Mouse (Mus musculus) intestine, embryonic 14.5 days (tissue): ENCODE data around the gene Mroh7. TPM values are rescaled to one million over a fixed set of nuclear protein-coding genes. Genes with fewer than 3 reads are reported as not detected.

Source experiments
- ATAC-seq: fragments of 200-750 bp; cut with Nextera tagmentation; replicated peaks from 2 replicates; pipeline ENCODE4 v1.8.0; 2017; ENCODE audit warnings: low read depth, moderate number of reproducible peaks, moderate TSS enrichment, moderate library complexity; ENCODE audit not compliant: low FRiP score, low TSS enrichment
- DNase-seq: peaks from one replicate; pipeline ENCODE4 v3.0.0-alpha.2; 2018; ENCODE audit warnings: low spot score
- H3K27ac ChIP-seq: fragments of 300-500 bp; sonication (generic); 2 replicates; pipeline ENCODE4 v1.5.1; 2014; ENCODE audit warnings: low read depth, mild to moderate bottlenecking, control low read depth
- H3K27me3 ChIP-seq: fragments of 300-500 bp; sonication (generic); replicated peaks from 2 replicates; pipeline ENCODE4 v1.6.1; 2014; ENCODE audit warnings: low read length, control low read depth; ENCODE audit not compliant: control insufficient read depth, insufficient read depth
- H3K36me3 ChIP-seq: fragments of 300-500 bp; sonication (generic); 2 replicates; pipeline ENCODE4 v1.6.1; 2014; ENCODE audit warnings: low read length, control low read depth; ENCODE audit not compliant: control insufficient read depth, insufficient read depth
- H3K4me1 ChIP-seq: fragments of 300-500 bp; sonication (generic); replicated peaks from 2 replicates; pipeline ENCODE4 v1.6.1; 2014; ENCODE audit warnings: low read length, control low read depth, mixed read lengths; ENCODE audit not compliant: control insufficient read depth, insufficient read depth
- H3K4me2 ChIP-seq: fragments of 300-500 bp; sonication (generic); 2 replicates; pipeline ENCODE4 v1.6.1; 2014; ENCODE audit warnings: low read length
- H3K4me3 ChIP-seq: fragments of 300-500 bp; sonication (generic); 2 replicates; pipeline ENCODE4 v1.5.1; 2014; ENCODE audit warnings: low read depth, low read length, control low read depth, mixed read lengths
- H3K9ac ChIP-seq: fragments of 300-500 bp; sonication (generic); 2 replicates; pipeline ENCODE4 v1.6.1; 2014; ENCODE audit warnings: mild to moderate bottlenecking, low read length
- H3K9me3 ChIP-seq: fragments of 300-500 bp; sonication (generic); 2 replicates; pipeline ENCODE4 v1.6.1; 2016; ENCODE audit warnings: low read length, control low read depth; ENCODE audit not compliant: control insufficient read depth
- WGBS: fragments of 180-500 bp; shearing (Covaris S2); extraction: QIAGEN DNeasy Blood & Tissue Kit; methylation state at CpG from one replicate; pipeline ENCODE4 v1.1.7; 2014; 5-methylcytosine and 5-hydroxymethylcytosine counted together
- polyA plus RNA-seq: library from polyadenylated mRNA; unstranded; fragments of >200 nt; fragmentation: Nextera tagmentation; extraction: Ambion mirVana; gene quantifications from 2 replicates; pipeline ENCODE4 v1.2.1, GENCODE M21; 2014

Mroh7 gene
- polyA plus RNA-seq, 1 experiment from 2014 or later, result 0.34 TPM

- 68% methylated on average over 10 of the region's 10 CpGs for WGBS
- Histone ChIP-seq H3K36me3 (peaks cover 63% of the 10 kb centered on the region), H3K4me1 (peaks cover 6% of the 10 kb centered on the region), H3K4me3 (no peak overlapping the region), H3K4me2 (no peak overlapping the region), H3K27ac (no peak overlapping the region), H3K9ac (no peak overlapping the region), H3K27me3 (no peaks in the 10 kb centered on the region), H3K9me3 (no peaks in the 10 kb centered on the region)
- no peak for ATAC-seq
- DNase-seq, result no peak
These were observed 75.0 kb downstream of the Mroh7 start for GRCm38 (mm10) chr4:106655681-106656080.

GRCm38 (mm10) chr4:106653051-106653450 is 77.7 kb downstream of the Mroh7 start:
- H3K27me3 ChIP-seq, result no peaks in the 10 kb centered on the region
- no peak overlapping the region for H3K4me3 ChIP-seq
- H3K4me2 ChIP-seq, result no peak overlapping the region
- 84% methylated on average over 15 of the region's 15 CpGs for WGBS
- no peak overlapping the region for H3K9ac ChIP-seq
- H3K36me3 ChIP-seq, result peaks cover 38% of the 10 kb centered on the region
- H3K4me1 ChIP-seq, result peaks cover 6% of the 10 kb centered on the region
- ATAC-seq (no peak), DNase-seq (no peak)
- no peaks in the 10 kb centered on the region for H3K9me3 ChIP-seq
- H3K27ac ChIP-seq, result no peak overlapping the region

GRCm38 (mm10) chr4:106652546-106652945 is 78.2 kb downstream of the Mroh7 start:
- Histone ChIP-seq H3K4me1 (peaks cover 6% of the 10 kb centered on the region), H3K27me3 (0 out of 2 replicates have a peak, but pooled peaks cover 3% of the 10 kb centered on the region), H3K4me3 (no peak overlapping the region), H3K9me3 (no peaks in the 10 kb centered on the region), H3K27ac (no peak overlapping the region), H3K4me2 (no peak overlapping the region), H3K9ac (no peak overlapping the region), H3K36me3 (peaks cover 35% of the 10 kb centered on the region)
- DNase-seq (no peak), ATAC-seq (no peak)
- 94% methylated on average over 3 of the region's 3 CpGs for WGBS

- 0 out of 2 replicates have a peak, but pooled peaks cover 4% of the 10 kb centered on the region for H3K27me3 ChIP-seq
- peak within 1 kb of the TSS; percentile 82 for H3K9ac ChIP-seq
- peak; percentile 95 for DNase-seq
- peak within 1 kb of the TSS; percentile 83 for H3K4me2 ChIP-seq
- H3K36me3 ChIP-seq, result peaks cover 25% of the 10 kb centered on the region
- WGBS, result 3% methylated on average over 40 of the region's 40 CpGs
- no peaks in the 10 kb centered on the region for H3K9me3 ChIP-seq
- ATAC-seq, result peak; percentile 95
- peak within 1 kb of the TSS; percentile 45; the same call in 1 of the 2 replicates for H3K27ac ChIP-seq
- H3K4me1 ChIP-seq, result peaks cover 6% of the 10 kb centered on the region
- H3K4me3 ChIP-seq, result peak within 1 kb of the TSS; percentile 68
These were observed 79.7 kb downstream of the Mroh7 start, which contains the start of gene Pars2 for GRCm38 (mm10) chr4:106650833-106651527. Gene Pars2 (plus strand): TSS chr4:106651069.

GRCm38 (mm10) chr4:106647137-106647536 is 83.6 kb downstream of the Mroh7 start:
- Histone ChIP-seq H3K27ac (no peak overlapping the region), H3K27me3 (0 out of 2 replicates have a peak, but pooled peaks cover 4% of the 10 kb centered on the region), H3K36me3 (no peaks in the 10 kb centered on the region), H3K4me3 (no peak overlapping the region), H3K9ac (no peak overlapping the region), H3K4me2 (no peak overlapping the region), H3K4me1 (peaks cover 28% of the 10 kb centered on the region), H3K9me3 (no peaks in the 10 kb centered on the region)
- ATAC-seq (no peak), DNase-seq (no peak)
- WGBS, result 89% methylated on average over 6 of the region's 6 CpGs

- 69% methylated on average over 5 of the region's 5 CpGs for WGBS
- peaks cover 22% of the 10 kb centered on the region for H3K4me1 ChIP-seq
- no peak overlapping the region for H3K9ac ChIP-seq
- ATAC-seq (no peak), DNase-seq (no peak)
- no peak overlapping the region for H3K27ac ChIP-seq
- no peak overlapping the region for H3K4me3 ChIP-seq
- no peaks in the 10 kb centered on the region for H3K36me3 ChIP-seq
- no peak overlapping the region for H3K4me2 ChIP-seq
- H3K27me3 ChIP-seq, result 0 out of 2 replicates have a peak, but pooled peaks cover 4% of the 10 kb centered on the region
- H3K9me3 ChIP-seq, result no peaks in the 10 kb centered on the region
These were observed 84.9 kb downstream of the Mroh7 start for GRCm38 (mm10) chr4:106645797-106646196.

- Histone ChIP-seq H3K27ac (no peak overlapping the region), H3K36me3 (no peaks in the 10 kb centered on the region), H3K9me3 (no peaks in the 10 kb centered on the region), H3K27me3 (0 out of 2 replicates have a peak, but pooled peaks cover 4% of the 10 kb centered on the region), H3K4me1 (peaks cover 22% of the 10 kb centered on the region), H3K9ac (no peak overlapping the region), H3K4me2 (no peak overlapping the region), H3K4me3 (no peak overlapping the region)
- DNase-seq (no peak), ATAC-seq (no peak)
- WGBS, result 62% methylated on average over 6 of the region's 6 CpGs
These were observed 86.5 kb downstream of the Mroh7 start for GRCm38 (mm10) chr4:106644218-106644610.

- DNase-seq (no peak), ATAC-seq (peak; percentile 59)
- H3K27ac ChIP-seq, result peak overlapping the region; percentile 54; the same call in 1 of the 2 replicates
- no peak overlapping the region for H3K9ac ChIP-seq
- H3K36me3 ChIP-seq, result no peaks in the 10 kb centered on the region
- no peaks in the 10 kb centered on the region for H3K9me3 ChIP-seq
- WGBS, result 12% methylated on average over 8 of the region's 8 CpGs
- no peak overlapping the region for H3K4me3 ChIP-seq
- peak overlapping the region; percentile 33 for H3K4me2 ChIP-seq
- 0 out of 2 replicates have a peak, but pooled peaks cover 4% of the 10 kb centered on the region for H3K27me3 ChIP-seq
- H3K4me1 ChIP-seq, result peaks cover 22% of the 10 kb centered on the region
These were observed 87.1 kb downstream of the Mroh7 start for GRCm38 (mm10) chr4:106643483-106644217.
